Mouse (Mus musculus) forebrain, embryonic 11.5 days (tissue): Measurements from ENCODE around the gene Rprd1b. TPM values are rescaled to one million over a fixed set of nuclear protein-coding genes. Genes with fewer than 3 reads are reported as not detected.

Experiments
- ATAC-seq: fragments of 200-750 bp; cut with Nextera tagmentation; replicated peaks from 2 replicates; pipeline ENCODE4 v1.8.0; 2017; ENCODE audit warnings: moderate TSS enrichment; ENCODE audit not compliant: low FRiP score
- DNase-seq: peaks from one replicate; pipeline ENCODE4 v3.0.0-alpha.2; 2017; ENCODE audit warnings: low spot score
- H3K27ac ChIP-seq: fragments of 300-500 bp; sonication (generic); 2 replicates; pipeline ENCODE4 v1.5.1; 2014; ENCODE audit warnings: low read depth, low read length
- H3K27me3 ChIP-seq: fragments of 300-500 bp; sonication (generic); 2 replicates; pipeline ENCODE4 v1.6.1; 2014; ENCODE audit warnings: mild to moderate bottlenecking, low read length, mixed read lengths; ENCODE audit not compliant: control insufficient read depth, insufficient read depth
- H3K36me3 ChIP-seq: fragments of 300-500 bp; sonication (generic); 2 replicates; pipeline ENCODE4 v1.6.1; 2014; ENCODE audit warnings: mild to moderate bottlenecking, low read length, moderate library complexity, mixed read lengths; ENCODE audit not compliant: control insufficient read depth, insufficient read depth
- H3K4me1 ChIP-seq: fragments of 300-500 bp; sonication (generic); replicated peaks from 2 replicates; pipeline ENCODE4 v1.6.1; 2014; ENCODE audit warnings: low read length, mixed read lengths; ENCODE audit not compliant: control insufficient read depth, insufficient read depth
- H3K4me2 ChIP-seq: fragments of 300-500 bp; sonication (generic); 2 replicates; pipeline ENCODE4 v1.6.1; 2014; ENCODE audit warnings: low read depth, mild to moderate bottlenecking, low read length, moderate library complexity, mixed read lengths; ENCODE audit not compliant: severe bottlenecking
- H3K4me3 ChIP-seq: fragments of 300-500 bp; sonication (generic); 2 replicates; pipeline ENCODE4 v1.5.1; 2014; ENCODE audit warnings: low read depth, low read length
- H3K9ac ChIP-seq: fragments of 300-500 bp; sonication (generic); 2 replicates; pipeline ENCODE4 v1.6.1; 2014; ENCODE audit warnings: low read length
- H3K9me3 ChIP-seq: fragments of 300-500 bp; sonication (generic); 2 replicates; pipeline ENCODE4 v1.6.1; 2016; ENCODE audit warnings: low read length, mixed read lengths; ENCODE audit not compliant: control insufficient read depth
- WGBS: fragments of 180-500 bp; shearing (Covaris S2); extraction: QIAGEN DNeasy Blood & Tissue Kit; methylation state at CpG from one replicate; pipeline ENCODE4 v1.1.7; 2014; 5-methylcytosine and 5-hydroxymethylcytosine counted together
- polyA plus RNA-seq: library from polyadenylated mRNA; unstranded; fragments of >200 nt; fragmentation: Nextera tagmentation; extraction: Ambion mirVana; gene quantifications from 2 replicates; pipeline ENCODE4 v1.2.1, GENCODE M21; 2014

Gene Rprd1b
- polyA plus RNA-seq, 1 experiment from 2014 or later = 65.6 TPM

- H3K4me1 ChIP-seq = no peaks in the 10 kb centered on the region
These were observed 85.4 kb downstream of the Rprd1b start for GRCm38 (mm10) chr2:158113591-158114257.

GRCm38 (mm10) chr2:158114931-158115330 is 86.6 kb downstream of the Rprd1b start:
- ATAC-seq (no peak), DNase-seq (no peak)
- Histone ChIP-seq H3K27me3 (no peaks in the 10 kb centered on the region), H3K4me2 (no peak overlapping the region), H3K36me3 (no peaks in the 10 kb centered on the region), H3K9ac (no peak overlapping the region), H3K9me3 (no peaks in the 10 kb centered on the region), H3K27ac (no peak overlapping the region), H3K4me1 (no peaks in the 10 kb centered on the region), H3K4me3 (no peak overlapping the region)
- WGBS = 85% methylated on average over 5 of the region's 5 CpGs

More at GRCm38 (mm10) chr2:158113591-158114257, 85.4 kb downstream of the Rprd1b start:
- WGBS = 40% methylated on average over 9 of the region's 9 CpGs
- Histone ChIP-seq H3K36me3 (no peaks in the 10 kb centered on the region), H3K9me3 (no peaks in the 10 kb centered on the region), H3K27me3 (no peaks in the 10 kb centered on the region), H3K4me2 (no peak overlapping the region), H3K9ac (no peak overlapping the region), H3K27ac (no peak overlapping the region), H3K4me3 (no peak overlapping the region)
- no peak for ATAC-seq
- DNase-seq = no peak

GRCm38 (mm10) chr2:158115838-158116453 is 87.6 kb downstream of the Rprd1b start:
- H3K4me1 ChIP-seq = no peaks in the 10 kb centered on the region
- no peaks in the 10 kb centered on the region for H3K36me3 ChIP-seq
- no peak overlapping the region for H3K4me3 ChIP-seq
- DNase-seq (no peak), ATAC-seq (no peak)
- H3K27me3 ChIP-seq = no peaks in the 10 kb centered on the region
- no peak overlapping the region for H3K27ac ChIP-seq
- no peak overlapping the region for H3K4me2 ChIP-seq
- 90% methylated on average over 3 of the region's 3 CpGs for WGBS
- H3K9me3 ChIP-seq = no peaks in the 10 kb centered on the region
- no peak overlapping the region for H3K9ac ChIP-seq

DNA sequence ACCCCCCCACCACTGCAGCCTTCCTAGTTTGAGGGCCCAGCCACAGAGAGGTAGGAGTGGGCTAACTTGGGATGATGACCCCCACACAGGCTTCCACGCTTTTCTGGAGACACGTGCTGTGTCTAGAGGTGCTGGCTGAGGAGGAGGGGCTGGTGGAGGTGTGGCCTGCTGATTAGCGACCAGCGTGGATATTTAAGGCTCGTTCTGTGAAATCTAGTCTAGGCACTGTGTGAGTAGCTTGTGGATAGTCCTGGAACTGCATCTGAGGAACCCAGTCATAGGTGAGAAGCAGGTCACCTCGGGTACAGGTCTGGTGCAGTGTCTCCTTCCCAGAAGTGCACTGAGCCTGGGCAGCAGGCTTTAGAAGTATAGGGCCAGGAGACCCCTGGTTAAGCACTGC is 88.4 kb downstream of the Rprd1b start:
- H3K27ac ChIP-seq = no peak overlapping the region
- WGBS = 63% methylated on average over 6 of the region's 6 CpGs
- DNase-seq = no peak

DNA sequence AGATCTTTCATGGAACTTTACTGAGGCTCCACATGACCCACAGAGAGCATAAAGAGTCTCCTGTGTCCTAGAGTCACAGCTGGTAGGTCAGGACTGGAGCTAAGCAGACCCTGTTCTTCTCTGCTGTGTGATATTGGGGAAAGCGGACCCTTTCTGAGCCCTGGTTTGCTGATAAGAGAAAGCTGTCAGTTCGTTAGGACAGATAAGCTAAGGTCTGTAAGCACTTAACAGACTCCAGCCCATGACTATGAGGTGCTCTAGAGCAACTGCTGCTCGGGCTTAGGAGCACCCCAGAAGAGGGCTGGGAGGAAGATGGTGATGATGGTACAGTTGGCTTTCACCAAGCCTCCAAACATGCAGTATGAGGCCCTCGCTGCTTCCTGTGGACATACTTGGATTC is 90.8 kb downstream of the Rprd1b start:
- H3K27ac ChIP-seq = no peak overlapping the region
- DNase-seq = no peak
- no peak overlapping the region for H3K4me3 ChIP-seq
- no peaks in the 10 kb centered on the region for H3K36me3 ChIP-seq
- H3K9me3 ChIP-seq = no peaks in the 10 kb centered on the region
- no peak for ATAC-seq
- no peak overlapping the region for H3K4me2 ChIP-seq
- H3K9ac ChIP-seq = no peak overlapping the region
- no peaks in the 10 kb centered on the region for H3K27me3 ChIP-seq
- no peaks in the 10 kb centered on the region for H3K4me1 ChIP-seq
- 75% methylated on average over 4 of the region's 4 CpGs for WGBS

More for the DNA sequence above, 88.4 kb downstream of the Rprd1b start:
- H3K4me3 ChIP-seq = no peak overlapping the region
- H3K9me3 ChIP-seq = no peaks in the 10 kb centered on the region
- no peaks in the 10 kb centered on the region for H3K27me3 ChIP-seq
- H3K9ac ChIP-seq = no peak overlapping the region
- no peaks in the 10 kb centered on the region for H3K36me3 ChIP-seq
- no peak for ATAC-seq
- H3K4me1 ChIP-seq = no peaks in the 10 kb centered on the region
- no peak overlapping the region for H3K4me2 ChIP-seq

- H3K4me3 ChIP-seq = no peak overlapping the region
- H3K9ac ChIP-seq = no peak overlapping the region
- DNase-seq (no peak), ATAC-seq (no peak)
- H3K36me3 ChIP-seq = no peaks in the 10 kb centered on the region
- H3K4me2 ChIP-seq = no peak overlapping the region
- no peak overlapping the region for H3K27ac ChIP-seq
- no peaks in the 10 kb centered on the region for H3K9me3 ChIP-seq
- WGBS = 84% methylated on average over 8 of the region's 8 CpGs
- no peaks in the 10 kb centered on the region for H3K4me1 ChIP-seq
- H3K27me3 ChIP-seq = no peaks in the 10 kb centered on the region
These were observed 91.9 kb downstream of the Rprd1b start for GRCm38 (mm10) chr2:158120211-158120610.

GRCm38 (mm10) chr2:158120868-158121267 is 92.6 kb downstream of the Rprd1b start:
- Histone ChIP-seq H3K27me3 (no peaks in the 10 kb centered on the region), H3K4me3 (no peak overlapping the region), H3K4me1 (no peaks in the 10 kb centered on the region), H3K27ac (no peak overlapping the region), H3K9ac (no peak overlapping the region), H3K9me3 (no peaks in the 10 kb centered on the region), H3K36me3 (no peaks in the 10 kb centered on the region), H3K4me2 (no peak overlapping the region)
- no peak for DNase-seq
- 82% methylated on average over 3 of the region's 3 CpGs for WGBS
- no peak for ATAC-seq

- no peak for DNase-seq
- H3K36me3 ChIP-seq = no peaks in the 10 kb centered on the region
- WGBS = 80% methylated on average over 12 of the region's 12 CpGs
- no peaks in the 10 kb centered on the region for H3K4me1 ChIP-seq
- no peak for ATAC-seq
- H3K27ac ChIP-seq = no peak overlapping the region
- no peaks in the 10 kb centered on the region for H3K9me3 ChIP-seq
- H3K27me3 ChIP-seq = no peaks in the 10 kb centered on the region
- H3K4me3 ChIP-seq = no peak overlapping the region
- H3K9ac ChIP-seq = no peak overlapping the region
- no peak overlapping the region for H3K4me2 ChIP-seq
These were observed 93.5 kb downstream of the Rprd1b start for GRCm38 (mm10) chr2:158121645-158122326.
